Mouse (Mus musculus) thymus, adult 2 months (tissue): ENCODE results near the gene Snrnp70.

Source experiments
- CTCF ChIP-seq: fragments of 200-500 bp; IDR thresholded peaks from 2 replicates; pipeline ENCODE4 v1.5.1; 2012; ENCODE audit warnings: mild to moderate bottlenecking, control low read depth, low read length, moderate library complexity, borderline replicate concordance; ENCODE audit not compliant: control insufficient read depth, poor library complexity, insufficient read depth; ENCODE audit errors: extremely low read depth
- POLR2A ChIP-seq: fragments of 200-500 bp; IDR thresholded peaks from 2 replicates; pipeline ENCODE4 v1.6.1; 2012; ENCODE audit warnings: mild to moderate bottlenecking, low read length, control low read depth, moderate library complexity; ENCODE audit not compliant: control insufficient read depth, poor library complexity, insufficient read depth; ENCODE audit errors: extremely low read depth

DNA sequence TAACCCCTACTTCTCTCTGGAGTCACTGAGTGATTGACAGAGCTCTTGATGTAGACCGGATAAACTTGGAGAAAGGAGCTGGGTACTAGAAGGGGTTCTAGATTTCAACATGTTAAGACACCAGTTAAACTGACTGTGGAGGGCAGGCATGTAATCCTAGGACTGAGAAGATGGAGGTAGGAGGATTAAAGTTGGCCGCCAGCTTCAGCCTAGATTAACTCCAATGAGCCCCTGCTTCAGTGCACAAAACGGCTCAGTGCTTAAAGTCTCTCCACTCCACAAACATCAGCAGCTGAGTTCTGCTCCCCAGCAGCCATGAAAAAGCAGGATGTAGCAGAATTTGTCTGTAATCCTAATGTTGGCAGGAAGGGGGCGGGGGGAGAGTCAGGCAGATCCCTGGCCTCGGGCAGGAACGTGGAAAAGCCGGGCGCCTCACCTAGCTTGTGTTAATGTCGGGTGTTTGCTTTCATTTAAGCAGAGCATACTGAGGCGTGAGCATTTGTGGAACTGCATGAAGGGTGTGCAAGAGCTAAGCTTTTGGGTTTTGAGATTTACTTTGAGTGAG lies 6.1 kb upstream of the Snrnp70 start:
- TF ChIP-seq POLR2A (no peak), CTCF (no peak)
